Mouse (Mus musculus): ENCODE measurements around the gene Derl2.

DNA sequence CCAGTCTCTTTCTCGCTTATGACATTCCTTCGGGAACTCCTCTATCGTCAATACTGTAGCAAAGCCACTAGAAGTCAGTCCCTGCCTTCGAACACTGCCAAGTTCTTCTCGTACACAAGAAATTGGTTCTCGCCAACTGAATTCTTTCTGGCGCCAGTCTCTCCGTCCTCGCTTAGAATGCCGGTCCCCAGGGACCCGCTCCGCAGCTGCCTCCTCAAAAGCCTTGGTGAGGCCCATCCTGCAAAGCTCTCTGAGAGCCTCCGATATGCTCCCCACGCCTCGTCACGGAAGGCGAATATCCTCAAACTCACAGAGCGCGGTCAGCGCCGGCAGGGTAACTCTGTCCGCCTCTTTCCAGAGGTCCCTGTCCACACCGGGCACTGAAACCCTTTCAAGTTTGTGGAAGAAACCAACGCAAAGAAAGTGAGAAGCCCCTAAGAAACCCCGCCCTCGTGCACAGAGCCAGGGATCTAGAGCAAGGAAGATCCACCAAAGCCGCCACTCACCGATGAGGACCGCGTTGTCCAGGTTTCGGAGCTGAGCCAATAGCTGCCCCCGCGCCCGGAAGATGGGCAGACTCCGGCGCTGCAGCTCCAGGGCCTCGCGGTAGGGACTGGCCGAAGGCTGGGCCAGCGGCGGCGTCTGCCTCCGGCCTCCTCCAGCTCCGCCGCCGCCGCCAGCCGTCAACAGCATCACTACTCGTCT lies 15.9 kb downstream of the Derl2 start:
- TF ChIP-seq POLR2A (IDR thresholded peaks at IDR 0.05; ENCODE audit: extremely low read depth, insufficient read depth, low read length) = no peak
- no peak for TF ChIP-seq CTCF (IDR thresholded peaks at IDR 0.05; ENCODE audit: low read depth, low read length)

All from liver, adult 2 months (tissue).